Mouse (Mus musculus) embryonic facial prominence, embryonic 11.5 days (tissue): ENCODE results near the gene Rnaseh2c. TPM values are rescaled to one million over a fixed set of nuclear protein-coding genes. Genes with fewer than 3 reads are reported as not detected.

Experiments
- ATAC-seq: fragments of 200-750 bp; cut with Nextera tagmentation; replicated peaks from 2 replicates; pipeline ENCODE4 v1.8.0; 2017; ENCODE audit warnings: low read depth; ENCODE audit not compliant: insufficient number of reproducible peaks, low FRiP score, low TSS enrichment
- DNase-seq: peaks from one replicate; pipeline ENCODE4 v3.0.0-alpha.2; 2015; ENCODE audit warnings: low spot score
- H3K27ac ChIP-seq: fragments of 300-500 bp; sonication (generic); replicated peaks from 2 replicates; pipeline ENCODE4 v1.5.1; 2014; ENCODE audit warnings: mild to moderate bottlenecking, low read depth, low read length, control low read depth
- H3K27me3 ChIP-seq: fragments of 300-500 bp; sonication (generic); 2 replicates; pipeline ENCODE4 v1.6.1; 2014; ENCODE audit warnings: mild to moderate bottlenecking, low read length, moderate library complexity, mixed read lengths; ENCODE audit not compliant: control insufficient read depth, insufficient read depth
- H3K36me3 ChIP-seq: fragments of 300-500 bp; sonication (generic); replicated peaks from 2 replicates; pipeline ENCODE4 v1.6.1; 2014; ENCODE audit warnings: low read depth, mild to moderate bottlenecking, low read length, moderate library complexity, mixed read lengths; ENCODE audit not compliant: control insufficient read depth, insufficient read depth
- H3K4me1 ChIP-seq: fragments of 300-500 bp; sonication (generic); 2 replicates; pipeline ENCODE4 v1.6.1; 2014; ENCODE audit warnings: low read length, mixed read lengths; ENCODE audit not compliant: control insufficient read depth, insufficient read depth
- H3K4me2 ChIP-seq: fragments of 300-500 bp; sonication (generic); 2 replicates; pipeline ENCODE4 v1.6.1; 2014; ENCODE audit warnings: low read depth, mild to moderate bottlenecking, control low read depth, low read length, moderate library complexity
- H3K4me3 ChIP-seq: fragments of 300-500 bp; sonication (generic); 2 replicates; pipeline ENCODE4 v1.5.1; 2014; ENCODE audit warnings: low read depth, low read length, control low read depth
- H3K9ac ChIP-seq: fragments of 300-500 bp; sonication (generic); replicated peaks from 2 replicates; pipeline ENCODE4 v1.6.1; 2014; ENCODE audit warnings: mild to moderate bottlenecking, control low read depth, low read length
- H3K9me3 ChIP-seq: fragments of 300-500 bp; sonication (generic); replicated peaks from 2 replicates; pipeline ENCODE4 v1.6.1; 2016; ENCODE audit warnings: mild to moderate bottlenecking, low read length, inconsistent platforms, mixed read lengths; ENCODE audit not compliant: control insufficient read depth
- WGBS: fragments of 180-500 bp; shearing (Covaris S2); extraction: QIAGEN DNeasy Blood & Tissue Kit; methylation state at CpG from one replicate; pipeline ENCODE4 v1.1.7; 2014; 5-methylcytosine and 5-hydroxymethylcytosine counted together
- polyA plus RNA-seq: library from polyadenylated mRNA; unstranded; fragments of >200 nt; fragmentation: Nextera tagmentation; extraction: Ambion mirVana; gene quantifications from 2 replicates; pipeline ENCODE4 v1.2.1, GENCODE M21; 2014

Gene Rnaseh2c
- polyA plus RNA-seq, 1 experiment from 2014 or later: 157 TPM

GRCm38 (mm10) chr19:5638416-5639005, 36.8 kb downstream of the Rnaseh2c start:
- peaks cover 6% of the 10 kb centered on the region for H3K4me1 ChIP-seq
- no peak overlapping the region for H3K27ac ChIP-seq
- peaks cover 7% of the 10 kb centered on the region for H3K36me3 ChIP-seq
- DNase-seq (no peak), ATAC-seq (no peak)
- peak overlapping the region; percentile 49 for H3K4me3 ChIP-seq
- peak overlapping the region; percentile 93 for H3K4me2 ChIP-seq
- 88% methylated on average over 18 of the region's 18 CpGs for WGBS
- H3K27me3 ChIP-seq: no peaks in the 10 kb centered on the region
- no peaks in the 10 kb centered on the region for H3K9me3 ChIP-seq
- peak overlapping the region; percentile 91 for H3K9ac ChIP-seq

DNA sequence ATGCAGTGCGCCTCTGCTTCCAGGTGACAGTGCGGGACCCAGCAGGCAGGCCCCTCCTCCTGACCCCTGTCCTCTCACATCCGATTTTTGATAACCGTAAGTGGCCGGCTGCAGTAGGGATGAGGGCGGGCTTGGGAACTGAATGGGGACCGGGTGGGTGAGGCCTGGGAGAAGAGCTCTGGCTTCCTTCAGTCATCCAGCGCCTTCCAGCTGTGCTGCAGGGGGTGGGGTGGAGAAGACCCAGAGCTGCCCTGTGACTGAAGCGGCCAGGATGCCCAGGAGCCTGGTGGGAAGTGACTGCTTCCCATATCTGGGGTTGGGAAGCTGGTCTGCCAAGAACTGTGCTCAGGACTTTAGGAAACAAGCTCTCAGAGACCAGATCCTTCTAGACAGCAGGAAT, 38.7 kb downstream of the Rnaseh2c start:
- WGBS: 69% methylated on average over 9 of the region's 9 CpGs
- peaks cover 7% of the 10 kb centered on the region for H3K36me3 ChIP-seq

DNA sequence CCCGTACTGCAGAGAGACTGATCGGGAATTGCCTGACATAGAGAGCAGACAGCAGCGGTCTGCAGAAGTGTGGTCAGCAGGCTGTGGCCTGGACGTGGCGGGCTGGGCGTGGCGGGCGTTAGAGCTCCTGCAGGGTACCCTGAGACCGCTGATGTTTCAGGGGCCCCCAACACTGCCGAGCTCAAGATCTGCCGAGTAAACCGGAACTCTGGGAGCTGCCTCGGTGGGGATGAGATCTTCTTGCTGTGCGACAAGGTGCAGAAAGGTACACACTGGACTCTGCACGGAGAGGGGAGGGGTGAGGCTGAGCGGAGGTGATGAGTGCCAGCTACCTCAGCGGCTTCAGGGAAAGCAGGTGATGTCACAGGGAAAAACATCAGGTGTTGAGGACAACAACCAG, 39.3 kb downstream of the Rnaseh2c start:
- Histone ChIP-seq H3K27ac (no peak overlapping the region), H3K9ac (no peak overlapping the region), H3K4me3 (no peak overlapping the region), H3K4me1 (peaks cover 6% of the 10 kb centered on the region), H3K36me3 (peaks cover 7% of the 10 kb centered on the region), H3K27me3 (no peaks in the 10 kb centered on the region), H3K9me3 (no peaks in the 10 kb centered on the region), H3K4me2 (no peak overlapping the region)
- ATAC-seq (no peak), DNase-seq (no peak)
- WGBS: 96% methylated on average over 17 of the region's 17 CpGs

More for the DNA sequence above, 38.7 kb downstream of the Rnaseh2c start:
- H3K27me3 ChIP-seq: no peaks in the 10 kb centered on the region
- no peak overlapping the region for H3K9ac ChIP-seq
- ATAC-seq (no peak), DNase-seq (no peak)
- H3K4me3 ChIP-seq: no peak overlapping the region
- H3K27ac ChIP-seq: no peak overlapping the region
- peaks cover 6% of the 10 kb centered on the region for H3K4me1 ChIP-seq
- no peaks in the 10 kb centered on the region for H3K9me3 ChIP-seq
- H3K4me2 ChIP-seq: no peak overlapping the region

DNA sequence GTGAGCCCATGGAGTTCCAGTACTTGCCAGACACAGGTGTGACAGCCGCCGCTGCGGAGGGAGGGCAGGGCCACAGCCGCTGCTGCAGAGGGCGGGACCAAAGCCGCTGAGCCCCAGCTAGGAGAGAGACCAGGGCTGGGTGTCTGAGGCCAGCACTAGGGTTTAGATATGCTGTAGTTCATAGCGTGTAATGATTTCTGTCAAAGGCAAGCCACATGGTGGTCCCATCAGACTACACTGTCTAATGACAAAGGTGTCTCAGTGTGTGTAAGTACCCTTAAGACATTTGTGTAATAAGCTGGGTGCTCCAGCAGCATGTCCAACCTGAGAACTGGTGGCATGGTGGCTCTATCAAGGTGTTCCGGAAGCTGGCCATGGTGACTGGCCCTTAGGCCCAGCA, 40.0 kb downstream of the Rnaseh2c start:
- Histone ChIP-seq H3K9me3 (no peaks in the 10 kb centered on the region), H3K4me3 (no peak overlapping the region), H3K27me3 (no peaks in the 10 kb centered on the region), H3K4me2 (no peak overlapping the region), H3K9ac (no peak overlapping the region), H3K36me3 (peaks cover 7% of the 10 kb centered on the region), H3K27ac (no peak overlapping the region), H3K4me1 (peaks cover 5% of the 10 kb centered on the region)
- 92% methylated on average over 8 of the region's 8 CpGs for WGBS
- DNase-seq (no peak), ATAC-seq (no peak)

GRCm38 (mm10) chr19:5645280-5645679, 43.6 kb downstream of the Rnaseh2c start:
- 98% methylated on average over 9 of the region's 9 CpGs for WGBS
- ATAC-seq: no peak
- peaks cover 7% of the 10 kb centered on the region for H3K36me3 ChIP-seq

GRCm38 (mm10) chr19:5646731-5647330, 45.2 kb downstream of the Rnaseh2c start:
- ATAC-seq (no peak), DNase-seq (no peak)
- H3K9me3 ChIP-seq: no peaks in the 10 kb centered on the region
- H3K4me1 ChIP-seq: 0 out of 2 replicates have a peak, but pooled peaks cover 3% of the 10 kb centered on the region
- no peak overlapping the region for H3K27ac ChIP-seq
- no peak overlapping the region for H3K4me3 ChIP-seq
- no peak overlapping the region for H3K4me2 ChIP-seq
- H3K9ac ChIP-seq: no peak overlapping the region
- WGBS: 88% methylated on average over 8 of the region's 8 CpGs
- H3K36me3 ChIP-seq: no peaks in the 10 kb centered on the region; the same call in 1 of the 2 replicates
- no peaks in the 10 kb centered on the region for H3K27me3 ChIP-seq

More at GRCm38 (mm10) chr19:5645280-5645679, 43.6 kb downstream of the Rnaseh2c start:
- no peak overlapping the region for H3K9ac ChIP-seq
- H3K9me3 ChIP-seq: no peaks in the 10 kb centered on the region
- H3K4me3 ChIP-seq: no peak overlapping the region
- no peaks in the 10 kb centered on the region for H3K27me3 ChIP-seq
- 0 out of 2 replicates have a peak, but pooled peaks cover 3% of the 10 kb centered on the region for H3K4me1 ChIP-seq
- H3K4me2 ChIP-seq: no peak overlapping the region
- no peak overlapping the region for H3K27ac ChIP-seq
- no peak for DNase-seq

DNA sequence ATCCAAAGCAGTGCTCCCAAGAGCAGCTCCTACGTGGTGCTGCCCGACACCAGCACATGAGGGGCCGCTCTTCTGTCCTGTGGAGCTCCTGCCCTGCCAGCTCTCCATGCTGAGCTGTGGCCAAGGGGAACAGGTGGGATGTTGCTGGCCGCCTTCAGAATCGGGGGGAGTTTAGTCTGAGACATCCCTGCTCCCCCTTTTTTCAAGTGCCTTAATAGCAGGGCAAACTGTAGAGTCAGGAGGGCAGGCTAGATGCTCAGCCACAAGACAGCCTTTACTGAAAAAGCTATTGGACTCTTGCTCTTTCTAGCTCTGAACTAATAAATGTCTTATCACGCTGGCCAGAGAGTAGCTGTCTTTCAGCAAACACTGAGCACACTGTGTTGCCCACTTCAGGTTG, 46.1 kb downstream of the Rnaseh2c start:
- Histone ChIP-seq H3K4me1 (0 out of 2 replicates have a peak, but pooled peaks cover 3% of the 10 kb centered on the region), H3K27me3 (no peaks in the 10 kb centered on the region), H3K9ac (no peak overlapping the region), H3K36me3 (no peaks in the 10 kb centered on the region; the same call in 1 of the 2 replicates), H3K4me3 (no peak overlapping the region), H3K27ac (no peak overlapping the region), H3K9me3 (no peaks in the 10 kb centered on the region), H3K4me2 (no peak overlapping the region)
- 92% methylated on average over 6 of the region's 6 CpGs for WGBS
- ATAC-seq: no peak
- no peak for DNase-seq
